Mouse (Mus musculus) frontal cortex, postnatal 36 days (tissue): ENCODE measurements around the gene Acer2.
"Not testable (repeated sequence)": the region's sequence is repeated elsewhere in the genome, so short reads cannot be mapped to it uniquely, and the experiment has no call there.

Source experiments
- DNase-seq, 2 experiments: peaks; one replicate each; pipeline ENCODE4 v3.0.0; 2022; ENCODE audit warnings: low spot score in 2 of 2

Gene Acer2

DNA sequence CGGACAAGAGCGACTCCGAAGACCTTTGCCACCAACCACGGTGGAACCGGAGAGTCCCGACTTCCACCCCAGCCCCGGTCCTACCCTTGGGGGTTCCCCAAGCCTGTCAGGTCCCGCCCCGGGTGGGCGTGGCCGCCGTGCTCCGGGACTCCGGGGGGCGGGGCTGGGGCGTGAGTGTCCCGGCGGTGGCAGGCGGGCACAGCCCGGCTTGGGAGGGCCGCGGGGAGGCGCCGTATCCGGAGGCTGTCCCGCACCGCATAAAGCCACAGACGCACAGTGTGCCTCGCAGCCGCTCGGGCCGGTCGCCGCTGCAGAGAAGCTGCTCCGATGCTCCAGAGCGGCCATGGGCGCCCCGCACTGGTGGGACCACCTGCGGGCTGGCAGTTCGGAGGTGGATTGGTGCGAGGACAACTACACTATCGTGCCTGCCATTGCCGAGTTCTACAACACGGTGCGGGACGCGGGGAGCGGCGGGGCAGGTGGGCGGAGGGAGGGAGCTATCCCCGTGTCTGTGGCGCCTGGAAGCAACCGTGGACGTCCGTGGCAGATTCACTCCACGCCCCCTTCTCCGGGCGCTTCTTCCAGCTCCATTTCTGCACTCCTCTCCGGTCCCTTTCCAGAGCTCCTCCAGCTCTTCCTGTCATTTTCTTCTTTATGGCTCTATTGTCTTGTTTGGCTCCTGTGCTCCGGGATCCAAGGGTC is at the start of gene Acer2:
Gene Acer2 (plus strand): TSS at position 251 of the 702 bp plus-strand sequence.
- peak; percentile 67 to 71 for DNase-seq

GRCm38 (mm10) chr4:86825143-86825542 is 49.1 kb upstream of the Acer2 start:
- DNase-seq, result no peak

- DNase-seq, result no peak
Observed at GRCm38 (mm10) chr4:86831896-86832295, 42.3 kb upstream of the Acer2 start.

- DNase-seq, result not testable (repeated sequence)
Observed at GRCm38 (mm10) chr4:86841141-86841540, 33.1 kb upstream of the Acer2 start.

DNA sequence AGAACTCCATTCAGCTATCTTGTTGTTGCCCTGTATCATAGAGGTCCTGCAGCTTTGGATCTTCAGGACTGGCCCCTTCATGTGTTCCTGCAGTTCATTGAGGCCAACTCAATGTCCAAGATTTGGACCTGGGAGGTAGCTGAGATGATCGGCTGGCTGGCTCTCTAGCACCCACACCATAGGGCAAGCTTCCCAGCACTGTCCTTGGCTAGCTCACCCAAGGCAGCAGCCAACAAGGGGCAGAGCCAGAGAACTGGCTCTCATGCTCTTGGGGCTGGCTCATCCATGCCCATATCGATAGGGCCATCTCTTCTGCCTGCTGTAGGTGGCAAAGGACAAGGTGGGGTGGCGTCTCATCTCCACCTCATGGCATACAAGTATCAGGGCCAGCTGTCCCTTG is 28.8 kb upstream of the Acer2 start:
- no peak for DNase-seq

GRCm38 (mm10) chr4:86847246-86847645 is 26.9 kb upstream of the Acer2 start:
- no peak for DNase-seq

DNA sequence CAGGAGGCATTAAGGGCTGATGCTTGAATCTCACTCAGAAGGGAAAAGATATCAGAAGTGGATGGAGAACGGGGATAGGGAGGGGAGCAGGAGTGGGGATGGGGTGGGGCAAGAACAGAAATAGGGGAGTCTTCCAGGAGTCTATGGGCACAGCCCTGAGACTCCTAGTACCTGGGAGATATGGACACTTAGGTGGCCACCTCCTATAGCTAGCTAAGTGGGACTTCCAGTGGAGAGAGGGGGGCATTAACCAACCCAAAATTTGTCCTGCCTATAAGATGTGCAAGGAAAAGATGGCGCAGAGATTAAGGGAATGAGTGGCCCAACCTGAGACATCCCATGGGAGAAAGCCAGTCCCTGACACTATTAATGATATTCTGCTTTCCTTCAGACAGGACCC is 22.9 kb upstream of the Acer2 start:
- no peak for DNase-seq

DNA sequence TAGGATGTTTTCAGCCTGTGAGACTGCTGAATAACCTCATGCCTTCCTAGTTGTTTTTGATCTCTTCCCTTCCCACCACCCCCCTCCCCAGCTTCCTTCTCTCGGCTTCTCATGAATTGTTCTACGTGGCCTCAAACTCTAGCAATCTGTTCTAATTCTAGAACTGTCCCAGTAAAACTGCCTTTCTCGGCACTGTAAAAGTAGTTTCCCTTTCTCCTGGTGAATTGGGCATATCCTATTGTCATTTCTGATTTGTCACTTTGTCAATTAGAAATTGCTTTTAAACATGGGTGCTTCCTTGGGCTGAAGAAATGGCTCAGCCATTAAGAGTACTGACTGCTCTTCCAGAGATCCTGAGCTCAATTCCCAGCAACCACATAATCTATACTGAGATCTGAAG is 22.2 kb upstream of the Acer2 start:
- DNase-seq, result no peak

- DNase-seq, result no peak
Observed at GRCm38 (mm10) chr4:86852813-86853590, 21.2 kb upstream of the Acer2 start.

- DNase-seq, result no peak
Observed at GRCm38 (mm10) chr4:86856304-86857112, 17.7 kb upstream of the Acer2 start.

- peak; percentile 96 to 97 for DNase-seq
Observed at GRCm38 (mm10) chr4:86857113-86858069, 16.8 kb upstream of the Acer2 start, which contains the start of gene Rps6. Rps6 (minus strand) TSS chr4:86857412.

DNA sequence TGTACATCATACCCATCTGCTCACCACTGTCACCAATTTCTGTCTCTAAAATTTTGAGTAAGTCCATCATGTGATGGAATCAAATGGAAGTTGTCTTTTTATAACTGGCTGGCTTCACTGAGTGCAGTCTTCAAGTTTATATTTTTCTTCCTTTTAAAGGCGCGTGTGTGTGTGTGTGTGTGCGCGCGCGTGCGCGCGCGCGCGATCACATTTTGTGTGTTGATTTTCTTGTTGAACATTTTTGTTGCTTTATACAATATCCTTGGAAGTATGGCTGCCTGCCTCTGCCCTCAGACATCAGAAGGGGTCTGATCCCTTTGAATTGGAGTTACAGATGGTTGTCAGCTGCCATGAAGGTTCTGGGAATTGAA is 16.1 kb upstream of the Acer2 start:
- peak in 1 of 2 experiments; percentile 15 for DNase-seq

DNA sequence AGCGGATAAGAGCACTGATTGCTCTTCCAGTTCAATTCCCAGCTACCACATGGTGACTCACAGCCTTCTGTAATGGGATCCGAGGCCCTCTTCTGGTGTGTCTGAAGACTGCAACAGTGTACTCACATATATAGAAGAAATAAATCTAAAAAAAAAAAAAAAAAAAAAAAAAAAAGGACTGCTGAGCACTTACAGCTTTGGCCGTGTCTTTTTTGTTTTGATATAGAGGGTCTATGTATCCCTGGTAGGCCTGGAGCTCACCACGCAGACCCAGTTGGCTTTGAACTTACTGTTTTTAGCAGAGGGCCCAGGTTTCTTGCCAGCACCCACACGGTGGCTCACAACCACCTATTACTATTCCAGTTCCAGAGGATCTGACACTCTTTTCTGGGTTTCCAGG is 10.1 kb upstream of the Acer2 start:
- no peak for DNase-seq

GRCm38 (mm10) chr4:86871988-86872387 is 2.2 kb upstream of the Acer2 start:
- no peak for DNase-seq

DNA sequence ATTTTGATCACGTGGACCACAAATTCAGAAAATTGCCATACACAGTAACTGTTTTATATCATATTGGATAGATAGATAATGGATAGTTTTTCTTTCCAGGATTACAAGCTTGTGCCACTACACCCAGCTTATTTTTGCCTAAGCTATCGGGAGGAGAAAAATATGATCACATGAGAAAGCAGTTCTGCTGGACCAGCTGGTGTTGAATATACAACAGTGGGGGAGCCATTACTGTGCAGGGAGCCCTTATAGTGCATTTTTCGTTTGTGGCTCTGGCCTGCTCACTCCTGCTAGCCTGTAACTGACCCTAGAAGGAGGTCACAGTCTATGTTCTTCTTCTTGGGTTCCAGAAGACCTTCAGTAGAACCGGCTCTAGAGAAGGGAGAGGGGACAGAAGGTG is 1.1 kb upstream of the Acer2 start:
- no peak for DNase-seq

DNA sequence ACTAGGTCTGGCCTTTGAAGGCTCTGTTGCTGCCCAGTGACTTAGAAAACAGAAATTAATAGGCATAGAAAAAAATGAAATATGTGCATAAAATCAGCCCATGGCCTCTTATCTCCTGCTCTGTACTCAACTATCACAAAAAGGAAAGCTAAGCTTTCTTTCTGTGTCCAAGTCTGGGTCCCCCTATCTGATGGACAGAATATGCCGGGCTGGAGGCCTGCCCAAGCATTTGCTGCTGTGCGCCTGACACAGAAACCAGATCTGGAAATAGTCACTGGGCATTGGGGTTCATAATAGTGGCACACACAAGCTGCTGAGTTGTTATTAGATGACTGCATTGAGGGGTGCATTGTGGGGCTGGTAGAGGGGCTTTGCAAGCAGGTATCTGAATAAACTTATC is 5.3 kb downstream of the Acer2 start:
- no peak for DNase-seq

GRCm38 (mm10) chr4:86881178-86881577 is 7.0 kb downstream of the Acer2 start:
- no peak for DNase-seq

- DNase-seq, result no peak
Observed at GRCm38 (mm10) chr4:86882413-86882812, 8.2 kb downstream of the Acer2 start.

DNA sequence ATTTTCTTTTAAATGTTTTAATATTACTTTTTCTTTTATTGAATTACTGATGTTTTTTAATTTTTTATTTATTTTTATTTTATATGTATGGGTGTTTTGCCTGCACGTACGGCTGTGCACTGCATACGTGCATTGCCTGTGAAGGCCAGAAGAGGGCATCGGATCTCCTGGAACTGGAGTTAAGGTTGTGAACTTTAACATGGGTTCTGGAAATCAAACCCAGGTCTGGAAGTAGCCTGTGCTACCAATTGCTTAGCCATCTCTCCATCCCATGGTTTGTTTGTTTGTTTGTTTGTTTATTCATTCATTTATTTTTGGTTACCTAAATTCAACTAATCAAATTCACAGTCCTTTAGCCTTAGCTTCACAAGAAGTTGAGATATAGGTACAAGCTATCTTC is 10.7 kb downstream of the Acer2 start:
- DNase-seq, result no peak

GRCm38 (mm10) chr4:86885790-86886159 is 11.6 kb downstream of the Acer2 start:
- no peak for DNase-seq

- DNase-seq, result no peak
Observed at GRCm38 (mm10) chr4:86886160-86886878, 12.1 kb downstream of the Acer2 start.
